Comparison of ENCODE assay signal across 8 mouse cellular contexts in the genomic region with DNA sequence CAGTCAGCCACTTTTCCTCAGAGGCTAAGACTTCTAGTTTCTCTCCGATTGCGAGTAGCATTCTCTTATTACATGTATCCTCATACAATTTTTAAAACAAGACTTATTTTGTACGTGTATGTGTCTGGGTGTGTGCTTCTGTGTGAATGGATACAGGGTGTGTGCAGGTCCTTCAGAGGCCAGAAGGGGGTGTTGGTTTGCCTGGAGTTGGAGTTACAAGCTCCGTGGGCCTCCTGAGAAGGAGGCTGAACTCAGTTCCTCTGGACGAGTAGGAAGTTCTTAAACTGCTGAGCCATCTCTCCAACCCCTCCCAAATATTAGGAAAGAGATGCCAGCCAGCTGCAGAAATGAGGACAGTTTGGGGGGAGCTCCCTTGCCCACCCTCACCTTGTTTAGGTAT. TPM values are rescaled to one million over a fixed set of nuclear protein-coding genes. Genes with fewer than 3 reads are reported as not detected.
DNase-seq lines count a peak whose midpoint lies in the region; ATAC-seq and TF ChIP-seq lines count a peak whose summit lies in the region.

No protein-coding gene starts in this region.

- H3K27ac ChIP-seq in hindbrain, embryonic 13.5 days, result no peak overlapping the region
- H3K27ac ChIP-seq in hindbrain, embryonic 10.5 days, result no peak overlapping the region
- H3K27ac ChIP-seq in midbrain, postnatal 0 days (ENCODE audit: low read depth, low read length), result no peak overlapping the region
- no peak overlapping the region for H3K27ac ChIP-seq in midbrain, embryonic 16.5 days (ENCODE audit: low read length)

- no peak for ATAC-seq in hindbrain, embryonic 13.5 days (ENCODE audit: low FRiP score)
- no peak for ATAC-seq in midbrain, postnatal 0 days (ENCODE audit: low FRiP score)
- no peak for ATAC-seq in midbrain, embryonic 16.5 days

- H3K4me1 ChIP-seq in hindbrain, embryonic 13.5 days (replicated peaks), result peaks cover 32% of the 10 kb centered on the region
- H3K4me1 ChIP-seq in hindbrain, embryonic 10.5 days (replicated peaks), result peaks cover 33% of the 10 kb centered on the region
- peaks cover 3% of the 10 kb centered on the region; the same call in 1 of the 2 replicates for H3K4me1 ChIP-seq in midbrain, postnatal 0 days (ENCODE audit: insufficient read depth, low read length)
- H3K4me1 ChIP-seq in midbrain, embryonic 16.5 days (ENCODE audit: control insufficient read depth, insufficient read depth, low read length), result peaks cover 10% of the 10 kb centered on the region; the same call in 1 of the 2 replicates

- H3K4me2 ChIP-seq in hindbrain, embryonic 13.5 days, result 0 out of 2 replicates have a peak overlapping the region, but pooled peaks have one; percentile 91
- H3K4me2 ChIP-seq in midbrain, postnatal 0 days (ENCODE audit: low read depth, low read length, poor library complexity, severe bottlenecking), result no peak overlapping the region
- H3K4me2 ChIP-seq in midbrain, embryonic 16.5 days (ENCODE audit: low read length), result no peak overlapping the region

- H3K4me3 ChIP-seq in hindbrain, embryonic 13.5 days, result no peak overlapping the region
- H3K4me3 ChIP-seq in hindbrain, embryonic 10.5 days, result no peak overlapping the region
- H3K4me3 ChIP-seq in midbrain, postnatal 0 days (ENCODE audit: low read depth, low read length), result no peak overlapping the region
- H3K4me3 ChIP-seq in midbrain, embryonic 16.5 days (ENCODE audit: low read depth, low read length), result no peak overlapping the region

- H3K36me3 ChIP-seq in hindbrain, embryonic 13.5 days, result no peaks in the 10 kb centered on the region
- no peaks in the 10 kb centered on the region for H3K36me3 ChIP-seq in hindbrain, embryonic 10.5 days
- H3K36me3 ChIP-seq in midbrain, postnatal 0 days (ENCODE audit: insufficient read depth, low read length), result no peaks in the 10 kb centered on the region
- H3K36me3 ChIP-seq in midbrain, embryonic 16.5 days (ENCODE audit: control insufficient read depth, insufficient read depth, low read length), result no peaks in the 10 kb centered on the region

- H3K27me3 ChIP-seq in hindbrain, embryonic 13.5 days, result no peaks in the 10 kb centered on the region
- H3K27me3 ChIP-seq in hindbrain, embryonic 10.5 days (ENCODE audit: insufficient read depth, poor library complexity, severe bottlenecking), result no peaks in the 10 kb centered on the region
- no peaks in the 10 kb centered on the region for H3K27me3 ChIP-seq in midbrain, postnatal 0 days (ENCODE audit: insufficient read depth, low read length)
- H3K27me3 ChIP-seq in midbrain, embryonic 16.5 days (ENCODE audit: control insufficient read depth, insufficient read depth, low read depth, low read length), result no peaks in the 10 kb centered on the region

- no peak for DNase-seq in hindbrain, embryonic 10.5 days (ENCODE audit: low spot score)
- DNase-seq in midbrain, postnatal 0 days (ENCODE audit: low spot score), result no peak
- DNase-seq in cerebellum, adult 9-11 months, result peak; percentile 57
- DNase-seq in skeletal muscle tissue, adult 2 months (ENCODE audit: low read depth, low spot score), result peak; percentile 29
- DNase-seq in frontal cortex, postnatal 36 days (ENCODE audit: low spot score in 2 of 2), result no peak
- DNase-seq in layer of hippocampus, adult 18-20 months (ENCODE audit: low spot score in 2 of 2), result no peak

- peak; percentile 35 for TF ChIP-seq CTCF in midbrain, postnatal 0 days (IDR thresholded peaks at IDR 0.05)

- WGBS in hindbrain, embryonic 13.5 days, result 79% methylated on average over 5 of the region's 5 CpGs
- WGBS in hindbrain, embryonic 10.5 days, result 81% methylated on average over 5 of the region's 5 CpGs
- 72% methylated on average over 5 of the region's 5 CpGs for WGBS in midbrain, postnatal 0 days
- WGBS in midbrain, embryonic 16.5 days, result 75% methylated on average over 5 of the region's 5 CpGs

- no peak overlapping the region for H3K9ac ChIP-seq in hindbrain, embryonic 13.5 days
- no peak overlapping the region for H3K9ac ChIP-seq in midbrain, postnatal 0 days (replicated peaks; ENCODE audit: low read length, poor library complexity, severe bottlenecking)
- no peak overlapping the region for H3K9ac ChIP-seq in midbrain, embryonic 16.5 days (ENCODE audit: low read depth, low read length)

- no peaks in the 10 kb centered on the region for H3K9me3 ChIP-seq in hindbrain, embryonic 13.5 days
- no peaks in the 10 kb centered on the region for H3K9me3 ChIP-seq in hindbrain, embryonic 10.5 days
- H3K9me3 ChIP-seq in midbrain, postnatal 0 days (ENCODE audit: low read length), result no peaks in the 10 kb centered on the region
- H3K9me3 ChIP-seq in midbrain, embryonic 16.5 days (replicated peaks; ENCODE audit: control insufficient read depth, low read length, poor library complexity, severe bottlenecking), result no peaks in the 10 kb centered on the region

RNA-seq across cellular contexts. Expression of gene Snx30, which starts 2.8 kb away (rescaled TPM):
- 14.2 and 14.8 TPM in 2 replicates for polyA plus RNA-seq in hindbrain, embryonic 13.5 days (2015; fragmentation: Nextera tagmentation; extraction: Ambion mirVana)
- 14.4 and 14.6 TPM in 2 replicates for polyA plus RNA-seq in hindbrain, embryonic 10.5 days (2016; fragmentation: Nextera tagmentation; extraction: Ambion mirVana)
- 37.8 and 39.6 TPM in 2 replicates for total RNA-seq in midbrain, postnatal 0 days (2014; rRNA removed)
- 18.1 and 21.7 TPM in 2 replicates for polyA plus RNA-seq in midbrain, postnatal 0 days (2015; fragmentation: Nextera tagmentation; extraction: Ambion mirVana)
- 17.0 and 17.7 TPM in 2 replicates for polyA plus RNA-seq in midbrain, embryonic 16.5 days (2015; fragmentation: Nextera tagmentation; extraction: Ambion mirVana)
- 10 to 100 TPM; 39.2 to 41.7 TPM for total RNA-seq in layer of hippocampus, adult 18-20 months (2021)

RNA-seq across cellular contexts. Expression of gene Inip, which starts 7.0 kb away (rescaled TPM):
- 69.3 and 70.9 TPM in 2 replicates for polyA plus RNA-seq in hindbrain, embryonic 13.5 days (2015; fragmentation: Nextera tagmentation; extraction: Ambion mirVana)
- polyA plus RNA-seq in hindbrain, embryonic 10.5 days (2016; fragmentation: Nextera tagmentation; extraction: Ambion mirVana), result 86.7 and 103 TPM in 2 replicates
- total RNA-seq in midbrain, postnatal 0 days (2014; rRNA removed), result 20.8 and 26.8 TPM in 2 replicates
- 33.0 and 35.8 TPM in 2 replicates for polyA plus RNA-seq in midbrain, postnatal 0 days (2015; fragmentation: Nextera tagmentation; extraction: Ambion mirVana)
- 54.3 and 59.0 TPM in 2 replicates for polyA plus RNA-seq in midbrain, embryonic 16.5 days (2015; fragmentation: Nextera tagmentation; extraction: Ambion mirVana)
- 10 to 100 TPM; 25.0 TPM for total RNA-seq in layer of hippocampus, adult 18-20 months (2021)

Comparison
In these comparisons a context has a peak if more than half of its experiments do, and no peak if none do; other contexts are left out.
1. DNase-seq: peak in cerebellum, adult 9-11 months (single experiment) and skeletal muscle tissue, adult 2 months (single experiment); none in hindbrain, embryonic 10.5 days (single experiment), midbrain, postnatal 0 days (single experiment), frontal cortex, postnatal 36 days (0 of 2) and layer of hippocampus, adult 18-20 months (0 of 2).